Mouse (Mus musculus) myocyte (in vitro differentiated cells): ENCODE data around the gene Copa.

ENCODE experiments used
- CEBPB ChIP-seq: IDR thresholded peaks from 2 replicates; pipeline ENCODE4 v1.6.1; 2011; ENCODE audit warnings: mild to moderate bottlenecking, moderate library complexity; ENCODE audit not compliant: poor library complexity, insufficient read depth, severe bottlenecking
- E2F4 ChIP-seq: IDR thresholded peaks from one replicate; pipeline ENCODE4 v1.6.1; 2011; ENCODE audit warnings: mild to moderate bottlenecking, control low read depth, moderate library complexity; ENCODE audit not compliant: insufficient read depth
- MAX ChIP-seq: IDR thresholded peaks from one replicate; pipeline ENCODE4 v1.6.1; 2011; ENCODE audit warnings: low read depth, mild to moderate bottlenecking, control low read depth
- MYOD1 ChIP-seq, 3 experiments: IDR thresholded peaks; one replicate each; pipeline ENCODE4 v1.6.1; 2011; ENCODE audit warnings: control low read depth in 2 of 3, low read depth in 2 of 3, mild to moderate bottlenecking in 2 of 3, moderate library complexity in 1 of 3; ENCODE audit not compliant: insufficient read length in 2 of 3, control insufficient read depth in 1 of 3
- MYOG ChIP-seq, 3 experiments: IDR thresholded peaks; one replicate each; pipeline ENCODE4 v1.6.1; 2011; ENCODE audit warnings: control low read depth in 2 of 3, low read depth in 2 of 3, mild to moderate bottlenecking in 2 of 3; ENCODE audit not compliant: insufficient read length in 2 of 3, control insufficient read depth in 1 of 3, insufficient read depth in 1 of 3
- POLR2A ChIP-seq: IDR thresholded peaks from one replicate; pipeline ENCODE4 v1.6.1; 2011; ENCODE audit warnings: low read depth, mild to moderate bottlenecking, control low read depth, moderate library complexity; ENCODE audit not compliant: insufficient read length
- POLR2AphosphoS2 ChIP-seq: IDR thresholded peaks from one replicate; pipeline ENCODE4 v1.6.1; 2011; ENCODE audit warnings: low read depth, control low read depth; ENCODE audit not compliant: insufficient read length
- REST ChIP-seq: IDR thresholded peaks from one replicate; pipeline ENCODE4 v1.6.1; 2011; ENCODE audit warnings: mild to moderate bottlenecking, control low read depth, moderate library complexity; ENCODE audit not compliant: insufficient read depth, insufficient read length
- TCF12 ChIP-seq: IDR thresholded peaks from one replicate; pipeline ENCODE4 v1.6.1; 2011; ENCODE audit warnings: mild to moderate bottlenecking, control low read depth; ENCODE audit not compliant: poor library complexity, insufficient read depth, severe bottlenecking
- USF1 ChIP-seq: IDR thresholded peaks from one replicate; pipeline ENCODE4 v1.6.1; 2011; ENCODE audit warnings: low read depth, mild to moderate bottlenecking, control low read depth, moderate library complexity

DNA sequence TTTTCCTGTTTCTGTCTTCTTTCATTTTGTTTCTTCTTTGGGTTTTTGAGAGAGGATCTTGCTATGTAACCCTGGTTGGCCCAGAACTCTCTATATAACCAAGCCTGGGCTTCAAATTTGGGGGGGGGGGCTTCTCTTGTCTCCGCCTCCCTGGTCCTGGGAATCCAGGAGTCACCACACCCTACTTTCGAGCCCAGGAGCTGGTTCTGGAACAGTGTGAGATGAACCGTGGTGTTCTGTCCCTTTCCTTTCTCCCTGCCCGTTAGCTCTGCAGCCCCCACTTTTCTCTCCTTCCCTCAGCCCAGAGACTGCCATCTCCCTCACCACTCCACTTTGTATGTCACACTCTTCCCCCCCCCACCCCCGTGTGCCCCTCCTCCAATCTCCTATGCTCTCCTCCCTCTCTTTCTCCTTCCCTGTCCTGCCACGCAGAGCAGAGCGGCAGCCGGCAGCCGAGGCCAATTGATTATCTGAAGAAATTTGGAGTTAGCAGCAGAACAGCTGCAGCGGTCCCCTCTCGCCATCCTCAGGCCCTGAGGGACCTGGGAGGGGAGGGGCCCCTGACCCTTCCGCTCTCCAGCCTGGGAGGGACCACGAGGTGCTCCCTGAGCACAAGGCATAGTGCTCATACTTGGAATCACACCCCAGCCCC lies 33.1 kb upstream of the Copa start:
- TF ChIP-seq USF1, result no peak
- TF ChIP-seq POLR2A, result no peak
- no peak for TF ChIP-seq CEBPB
- peak in 1 of 3 experiments; percentile 4 for TF ChIP-seq MYOG (IDR thresholded peaks at IDR 0.05; ENCODE audit: control insufficient read depth in 1 of 3, insufficient read depth in 1 of 3, insufficient read length in 2 of 3, low read depth in 2 of 3)
- TF ChIP-seq E2F4, result no peak
- TF ChIP-seq MAX, result no peak
- no peak for TF ChIP-seq MYOD1 (IDR thresholded peaks at IDR 0.05; ENCODE audit: control insufficient read depth in 1 of 3, insufficient read length in 2 of 3, low read depth in 2 of 3)
- no peak for TF ChIP-seq TCF12
- no peak for TF ChIP-seq REST
- no peak for TF ChIP-seq POLR2AphosphoS2
